Mouse (Mus musculus) liver, embryonic 14.5 days (tissue): ENCODE measurements around the gene Rab27a.

ENCODE experiments used
- CTCF ChIP-seq: IDR thresholded peaks from 2 replicates; pipeline ENCODE4 v1.5.1; 2016; ENCODE audit warnings: antibody characterized with exemption, low read depth, control low read depth
- EP300 ChIP-seq: IDR thresholded peaks from 2 replicates; pipeline ENCODE4 v1.6.1; 2016; ENCODE audit warnings: antibody characterized with exemption, low read depth

DNA sequence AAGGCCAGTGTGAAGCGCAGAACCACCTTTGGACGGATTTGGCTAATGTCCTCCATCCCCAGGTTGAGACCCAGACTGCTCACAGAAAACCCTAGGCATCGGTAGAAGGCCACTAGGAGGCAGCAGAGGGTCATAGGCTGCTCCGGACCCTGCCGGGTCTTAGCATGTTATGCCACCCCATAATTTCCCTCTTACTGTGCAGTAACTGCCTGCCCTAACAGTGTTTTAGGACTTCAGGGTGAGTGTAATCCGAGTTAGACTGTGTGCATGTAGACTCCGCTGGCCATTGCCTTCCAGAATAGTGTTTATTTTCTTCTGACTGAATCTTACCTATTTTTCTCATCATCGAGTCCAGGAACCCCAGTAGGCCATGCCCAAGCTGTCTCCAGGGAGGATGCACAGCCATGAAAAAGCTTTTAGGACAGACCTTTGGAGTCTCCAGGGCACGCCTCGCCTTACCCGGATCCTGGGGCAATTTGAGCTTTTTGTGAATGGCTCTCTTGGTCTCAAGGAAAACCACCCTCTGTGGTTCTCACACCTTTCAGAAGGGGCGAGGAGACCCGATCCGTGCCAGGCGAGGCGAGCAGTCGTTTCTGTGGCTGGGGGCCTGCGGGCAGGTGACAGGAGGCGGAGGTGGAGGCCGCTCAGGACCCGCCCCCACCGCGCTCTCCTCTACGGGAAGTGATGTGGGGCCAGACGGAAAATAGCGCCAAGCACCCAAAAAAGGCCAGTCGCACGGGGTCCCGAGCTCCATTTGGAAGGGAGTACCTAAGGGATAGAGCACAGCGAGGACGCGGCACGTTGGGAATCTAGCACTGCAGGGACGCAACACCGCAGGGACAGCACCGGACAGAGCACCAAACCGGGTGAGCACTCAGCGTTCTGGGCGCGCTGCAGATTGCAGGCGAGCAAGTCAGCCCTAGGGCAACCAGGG, at the start of gene Rab27a:
- TF ChIP-seq EP300 = no peak
- peak; percentile 96 for TF ChIP-seq CTCF
